Mouse (Mus musculus): ENCODE measurements around the gene Cyp2w1. TPM values are rescaled to one million over a fixed set of nuclear protein-coding genes. Genes with fewer than 3 reads are reported as not detected.

Gene Cyp2w1
- polyA plus RNA-seq, 1 experiment from 2014 or later, result not detected

- Histone ChIP-seq H3K9ac (replicated peaks; ENCODE audit: low read length) (no peak overlapping the region), H3K4me3 (replicated peaks; ENCODE audit: low read depth, low read length) (no peak overlapping the region), H3K9me3 (ENCODE audit: control insufficient read depth, low read length) (no peaks in the 10 kb centered on the region), H3K27me3 (ENCODE audit: control insufficient read depth, insufficient read depth, low read length) (no peaks in the 10 kb centered on the region), H3K36me3 (ENCODE audit: control insufficient read depth, insufficient read depth, low read length) (peaks cover 80% of the 10 kb centered on the region), H3K27ac (replicated peaks; ENCODE audit: low read depth, low read length) (no peak overlapping the region), H3K4me2 (ENCODE audit: low read length) (no peak overlapping the region), H3K4me1 (ENCODE audit: control insufficient read depth, insufficient read depth, low read length) (no peaks in the 10 kb centered on the region)
- 82% methylated on average over 13 of the region's 13 CpGs for WGBS
- ATAC-seq (ENCODE audit: low FRiP score, low TSS enrichment) (no peak), DNase-seq (no peak)
Measured at GRCm38 (mm10) chr5:139337826-139338370, 14.5 kb upstream of the Cyp2w1 start.

GRCm38 (mm10) chr5:139338403-139338802 lies 14.0 kb upstream of the Cyp2w1 start:
- DNase-seq (no peak), ATAC-seq (ENCODE audit: low FRiP score, low TSS enrichment) (no peak)
- Histone ChIP-seq H3K9me3 (ENCODE audit: control insufficient read depth, low read length) (no peaks in the 10 kb centered on the region), H3K36me3 (ENCODE audit: control insufficient read depth, insufficient read depth, low read length) (peaks cover 81% of the 10 kb centered on the region), H3K4me2 (ENCODE audit: low read length) (no peak overlapping the region), H3K4me3 (replicated peaks; ENCODE audit: low read depth, low read length) (no peak overlapping the region), H3K27me3 (ENCODE audit: control insufficient read depth, insufficient read depth, low read length) (no peaks in the 10 kb centered on the region), H3K9ac (replicated peaks; ENCODE audit: low read length) (no peak overlapping the region), H3K4me1 (ENCODE audit: control insufficient read depth, insufficient read depth, low read length) (no peaks in the 10 kb centered on the region), H3K27ac (replicated peaks; ENCODE audit: low read depth, low read length) (no peak overlapping the region)
- 92% methylated on average over 3 of the region's 3 CpGs for WGBS

GRCm38 (mm10) chr5:139338891-139339290 lies 13.5 kb upstream of the Cyp2w1 start:
- peaks cover 81% of the 10 kb centered on the region for H3K36me3 ChIP-seq (ENCODE audit: control insufficient read depth, insufficient read depth, low read length)
- no peaks in the 10 kb centered on the region for H3K27me3 ChIP-seq (ENCODE audit: control insufficient read depth, insufficient read depth, low read length)
- no peak overlapping the region for H3K4me2 ChIP-seq (ENCODE audit: low read length)
- no peak overlapping the region for H3K9ac ChIP-seq (replicated peaks; ENCODE audit: low read length)
- H3K9me3 ChIP-seq (ENCODE audit: control insufficient read depth, low read length), result no peaks in the 10 kb centered on the region
- H3K4me1 ChIP-seq (ENCODE audit: control insufficient read depth, insufficient read depth, low read length), result peaks cover 5% of the 10 kb centered on the region
- H3K4me3 ChIP-seq (replicated peaks; ENCODE audit: low read depth, low read length), result no peak overlapping the region
- H3K27ac ChIP-seq (replicated peaks; ENCODE audit: low read depth, low read length), result no peak overlapping the region
- ATAC-seq (ENCODE audit: low FRiP score, low TSS enrichment), result no peak
- WGBS, result 81% methylated on average over 11 of the region's 11 CpGs
- DNase-seq, result no peak

GRCm38 (mm10) chr5:139344021-139344686 lies 8.3 kb upstream of the Cyp2w1 start:
- ATAC-seq (ENCODE audit: low FRiP score, low TSS enrichment) (peak; percentile 68), DNase-seq (peak; percentile 89)
- WGBS, result 7% methylated on average over 12 of the region's 12 CpGs
- Histone ChIP-seq H3K27ac (replicated peaks; ENCODE audit: low read depth, low read length) (peak overlapping the region; percentile 82; the same call in 1 of the 2 replicates), H3K36me3 (ENCODE audit: control insufficient read depth, insufficient read depth, low read length) (peaks cover 36% of the 10 kb centered on the region), H3K4me1 (ENCODE audit: control insufficient read depth, insufficient read depth, low read length) (peaks cover 8% of the 10 kb centered on the region), H3K4me3 (replicated peaks; ENCODE audit: low read depth, low read length) (peak overlapping the region; percentile 89), H3K27me3 (ENCODE audit: control insufficient read depth, insufficient read depth, low read length) (no peaks in the 10 kb centered on the region), H3K9me3 (ENCODE audit: control insufficient read depth, low read length) (no peaks in the 10 kb centered on the region), H3K9ac (replicated peaks; ENCODE audit: low read length) (peak overlapping the region; percentile 89), H3K4me2 (ENCODE audit: low read length) (peak overlapping the region; percentile 97)

GRCm38 (mm10) chr5:139344687-139345363 lies 7.6 kb upstream of the Cyp2w1 start:
- Histone ChIP-seq H3K27ac (replicated peaks; ENCODE audit: low read depth, low read length) (peak overlapping the region; percentile 82), H3K9me3 (ENCODE audit: control insufficient read depth, low read length) (no peaks in the 10 kb centered on the region), H3K4me3 (replicated peaks; ENCODE audit: low read depth, low read length) (peak overlapping the region; percentile 89), H3K9ac (replicated peaks; ENCODE audit: low read length) (peak overlapping the region; percentile 89), H3K36me3 (ENCODE audit: control insufficient read depth, insufficient read depth, low read length) (peaks cover 29% of the 10 kb centered on the region), H3K27me3 (ENCODE audit: control insufficient read depth, insufficient read depth, low read length) (no peaks in the 10 kb centered on the region), H3K4me1 (ENCODE audit: control insufficient read depth, insufficient read depth, low read length) (peaks cover 8% of the 10 kb centered on the region), H3K4me2 (ENCODE audit: low read length) (peak overlapping the region; percentile 97)
- DNase-seq (peak; percentile 95), ATAC-seq (ENCODE audit: low FRiP score, low TSS enrichment) (peak; percentile 92)
- under 1% methylated on average over 33 of the region's 33 CpGs for WGBS

GRCm38 (mm10) chr5:139345364-139345714 lies 7.1 kb upstream of the Cyp2w1 start:
- H3K36me3 ChIP-seq (ENCODE audit: control insufficient read depth, insufficient read depth, low read length), result peaks cover 24% of the 10 kb centered on the region
- peak overlapping the region; percentile 89 for H3K9ac ChIP-seq (replicated peaks; ENCODE audit: low read length)
- peak overlapping the region; percentile 89 for H3K4me3 ChIP-seq (replicated peaks; ENCODE audit: low read depth, low read length)
- peak overlapping the region; percentile 82 for H3K27ac ChIP-seq (replicated peaks; ENCODE audit: low read depth, low read length)
- H3K4me2 ChIP-seq (ENCODE audit: low read length), result peak overlapping the region; percentile 97
- ATAC-seq (ENCODE audit: low FRiP score, low TSS enrichment) (peak; percentile 32; the same call in 1 of the 2 replicates), DNase-seq (no peak)
- WGBS, result 13% methylated on average over 5 of the region's 5 CpGs
- no peaks in the 10 kb centered on the region for H3K9me3 ChIP-seq (ENCODE audit: control insufficient read depth, low read length)
- no peaks in the 10 kb centered on the region for H3K27me3 ChIP-seq (ENCODE audit: control insufficient read depth, insufficient read depth, low read length)
- H3K4me1 ChIP-seq (ENCODE audit: control insufficient read depth, insufficient read depth, low read length), result peaks cover 8% of the 10 kb centered on the region

- no peaks in the 10 kb centered on the region for H3K27me3 ChIP-seq (ENCODE audit: control insufficient read depth, insufficient read depth, low read length)
- H3K4me2 ChIP-seq (ENCODE audit: low read length), result no peak overlapping the region
- WGBS, result 36% methylated on average over 1 of the region's 1 CpGs
- ATAC-seq (ENCODE audit: low FRiP score, low TSS enrichment), result no peak
- no peak overlapping the region for H3K27ac ChIP-seq (replicated peaks; ENCODE audit: low read depth, low read length)
- H3K9ac ChIP-seq (replicated peaks; ENCODE audit: low read length), result no peak overlapping the region
- peaks cover 8% of the 10 kb centered on the region for H3K4me1 ChIP-seq (ENCODE audit: control insufficient read depth, insufficient read depth, low read length)
- H3K9me3 ChIP-seq (ENCODE audit: control insufficient read depth, low read length), result no peaks in the 10 kb centered on the region
- peaks cover 8% of the 10 kb centered on the region for H3K36me3 ChIP-seq (ENCODE audit: control insufficient read depth, insufficient read depth, low read length)
- no peak overlapping the region for H3K4me3 ChIP-seq (replicated peaks; ENCODE audit: low read depth, low read length)
- no peak for DNase-seq
Measured at GRCm38 (mm10) chr5:139347225-139347624, 5.2 kb upstream of the Cyp2w1 start.

- DNase-seq (no peak), ATAC-seq (ENCODE audit: low FRiP score, low TSS enrichment) (no peak)
- Histone ChIP-seq H3K27me3 (ENCODE audit: control insufficient read depth, insufficient read depth, low read length) (no peaks in the 10 kb centered on the region), H3K27ac (replicated peaks; ENCODE audit: low read depth, low read length) (no peak overlapping the region), H3K4me3 (replicated peaks; ENCODE audit: low read depth, low read length) (no peak overlapping the region), H3K4me2 (ENCODE audit: low read length) (no peak overlapping the region), H3K36me3 (ENCODE audit: control insufficient read depth, insufficient read depth, low read length) (no peaks in the 10 kb centered on the region), H3K9me3 (ENCODE audit: control insufficient read depth, low read length) (no peaks in the 10 kb centered on the region), H3K4me1 (ENCODE audit: control insufficient read depth, insufficient read depth, low read length) (0 out of 2 replicates have a peak, but pooled peaks cover 3% of the 10 kb centered on the region), H3K9ac (replicated peaks; ENCODE audit: low read length) (no peak overlapping the region)
- 76% methylated on average over 6 of the region's 6 CpGs for WGBS
Measured at GRCm38 (mm10) chr5:139349713-139350112, 2.7 kb upstream of the Cyp2w1 start.

Data from midbrain, embryonic 14.5 days (tissue).